Comparison of ENCODE assay signal across 27 mouse cellular contexts in the genomic region with DNA sequence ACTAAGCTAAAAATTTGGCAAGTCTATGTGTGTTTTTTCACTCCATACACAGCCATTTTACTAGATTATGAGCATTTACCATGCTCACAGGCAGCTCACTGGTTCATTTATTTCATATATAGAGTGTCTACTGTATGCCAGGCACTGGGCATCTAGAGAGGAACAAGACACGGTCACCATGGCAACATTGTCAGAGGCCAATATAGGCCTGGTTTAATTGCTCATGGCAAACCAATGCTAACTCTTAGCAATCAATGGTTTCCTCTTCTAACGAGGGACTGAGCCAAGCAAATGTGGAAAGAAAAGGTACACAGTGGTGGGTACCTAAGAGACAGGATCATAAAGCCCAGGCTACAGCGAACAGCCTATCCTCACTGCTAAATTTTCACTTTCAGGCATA.
DNase-seq lines count a peak whose midpoint lies in the region; ATAC-seq and TF ChIP-seq lines count a peak whose summit lies in the region.
"Had no signal": no experiment of that assay in that cellular context is flagged by ENCODE, and none has a peak within 500 bp of the region (broad histone marks: within the 10 kb centered on the region; RNA-seq: fewer than 3 reads in every experiment).

No protein-coding gene starts in this region.

- no peak overlapping the region for H3K9ac ChIP-seq in forebrain, embryonic 14.5 days (ENCODE audit: low read length)
- H3K9ac ChIP-seq in hindbrain, embryonic 15.5 days, result no peak overlapping the region
- no peak overlapping the region for H3K9ac ChIP-seq in hindbrain, embryonic 11.5 days (ENCODE audit: low read depth, low read length)
- H3K9ac ChIP-seq in midbrain, postnatal 0 days (replicated peaks; ENCODE audit: low read length, poor library complexity, severe bottlenecking), result no peak overlapping the region
- H3K9ac ChIP-seq: embryonic facial prominence, embryonic 13.5 days; heart, embryonic 13.5 days; liver, embryonic 15.5 days; lung, embryonic 15.5 days; neural tube, embryonic 12.5 days had no signal

- H3K4me1 ChIP-seq in forebrain, embryonic 14.5 days (ENCODE audit: control insufficient read depth, insufficient read depth, low read length), result peaks cover 6% of the 10 kb centered on the region
- peaks cover 19% of the 10 kb centered on the region for H3K4me1 ChIP-seq in forebrain, embryonic 10.5 days
- peaks cover 14% of the 10 kb centered on the region for H3K4me1 ChIP-seq in hindbrain, embryonic 15.5 days (replicated peaks)
- H3K4me1 ChIP-seq in hindbrain, embryonic 11.5 days (replicated peaks; ENCODE audit: control insufficient read depth, insufficient read depth, low read length), result no peaks in the 10 kb centered on the region
- H3K4me1 ChIP-seq in midbrain, postnatal 0 days (ENCODE audit: insufficient read depth, low read length), result no peaks in the 10 kb centered on the region
- H3K4me1 ChIP-seq: liver, embryonic 15.5 days; lung, embryonic 15.5 days; megakaryocyte, embryonic 14.5 days; neural tube, embryonic 12.5 days had no signal

- 54% methylated on average over 3 of the region's 3 CpGs for WGBS in forebrain, embryonic 14.5 days
- 85% methylated on average over 3 of the region's 3 CpGs for WGBS in forebrain, embryonic 10.5 days
- WGBS in hindbrain, embryonic 15.5 days, result 66% methylated on average over 3 of the region's 3 CpGs
- 87% methylated on average over 3 of the region's 3 CpGs for WGBS in hindbrain, embryonic 11.5 days
- 74% methylated on average over 3 of the region's 3 CpGs for WGBS in midbrain, postnatal 0 days

- TF ChIP-seq POLR2A in brain, embryonic 14.5 days (IDR thresholded peaks at IDR 0.05; ENCODE audit: borderline replicate concordance, extremely low read depth, insufficient read depth, insufficient read length, poor library complexity, severe bottlenecking), result no peak

- H3K27me3 ChIP-seq in forebrain, embryonic 14.5 days (replicated peaks; ENCODE audit: control insufficient read depth, insufficient read depth, low read length), result no peaks in the 10 kb centered on the region
- H3K27me3 ChIP-seq in forebrain, embryonic 10.5 days (ENCODE audit: poor library complexity, severe bottlenecking), result peaks cover 7% of the 10 kb centered on the region
- no peaks in the 10 kb centered on the region for H3K27me3 ChIP-seq in hindbrain, embryonic 15.5 days
- H3K27me3 ChIP-seq in hindbrain, embryonic 11.5 days (ENCODE audit: control insufficient read depth, insufficient read depth, low read length), result no peaks in the 10 kb centered on the region
- no peaks in the 10 kb centered on the region for H3K27me3 ChIP-seq in midbrain, postnatal 0 days (ENCODE audit: insufficient read depth, low read length)
- H3K27me3 ChIP-seq: heart, embryonic 13.5 days; liver, embryonic 15.5 days; lung, embryonic 15.5 days; megakaryocyte, embryonic 14.5 days; neural tube, embryonic 12.5 days had no signal

- H3K4me2 ChIP-seq in forebrain, embryonic 14.5 days (ENCODE audit: low read length), result no peak overlapping the region
- no peak overlapping the region for H3K4me2 ChIP-seq in hindbrain, embryonic 15.5 days
- H3K4me2 ChIP-seq in hindbrain, embryonic 11.5 days (replicated peaks; ENCODE audit: low read depth, low read length), result no peak overlapping the region
- no peak overlapping the region for H3K4me2 ChIP-seq in midbrain, postnatal 0 days (ENCODE audit: low read depth, low read length, poor library complexity, severe bottlenecking)
- H3K4me2 ChIP-seq: embryonic facial prominence, embryonic 13.5 days; heart, embryonic 13.5 days; liver, embryonic 15.5 days; lung, embryonic 15.5 days; neural tube, embryonic 12.5 days had no signal

- 0 out of 2 replicates have a peak overlapping the region, but pooled peaks have one; percentile 21 for H3K27ac ChIP-seq in forebrain, embryonic 14.5 days (ENCODE audit: low read depth, low read length)
- no peak overlapping the region for H3K27ac ChIP-seq in forebrain, embryonic 10.5 days
- 0 out of 2 replicates have a peak overlapping the region, but pooled peaks have one; percentile 33 for H3K27ac ChIP-seq in hindbrain, embryonic 15.5 days (replicated peaks)
- H3K27ac ChIP-seq in hindbrain, embryonic 11.5 days (ENCODE audit: low read depth, low read length), result no peak overlapping the region
- H3K27ac ChIP-seq in midbrain, postnatal 0 days (ENCODE audit: low read depth, low read length), result no peak overlapping the region
- H3K27ac ChIP-seq: embryonic facial prominence, embryonic 13.5 days; limb, embryonic 10.5 days; liver, embryonic 15.5 days; lung, embryonic 15.5 days; neural tube, embryonic 12.5 days had no signal

- no peak overlapping the region for H3K4me3 ChIP-seq in forebrain, embryonic 14.5 days (ENCODE audit: low read depth, low read length)
- no peak overlapping the region for H3K4me3 ChIP-seq in forebrain, embryonic 10.5 days
- no peak overlapping the region for H3K4me3 ChIP-seq in hindbrain, embryonic 15.5 days
- no peak overlapping the region for H3K4me3 ChIP-seq in hindbrain, embryonic 11.5 days (ENCODE audit: low read depth, low read length)
- H3K4me3 ChIP-seq in midbrain, postnatal 0 days (ENCODE audit: low read depth, low read length), result no peak overlapping the region
- H3K4me3 ChIP-seq: embryonic facial prominence, embryonic 13.5 days; erythroblast, embryonic 14.5 days; heart, embryonic 13.5 days; limb, embryonic 10.5 days; liver, embryonic 15.5 days; lung, embryonic 15.5 days; megakaryocyte, embryonic 14.5 days; neural tube, embryonic 12.5 days had no signal

- peak; percentile 66 for DNase-seq in forebrain, embryonic 14.5 days (ENCODE audit: low spot score)
- no peak for DNase-seq in forebrain, embryonic 10.5 days (ENCODE audit: extremely low spot score, low spot score)
- no peak for DNase-seq in hindbrain, embryonic 11.5 days (ENCODE audit: low spot score)
- peak; percentile 76 for DNase-seq in brain, embryonic 14.5 days (ENCODE audit: low read depth)
- peak; percentile 51 for DNase-seq in midbrain, postnatal 0 days (ENCODE audit: low spot score)
- no peak for DNase-seq in heart, postnatal 10 days
- DNase-seq in spleen, postnatal 14 days (ENCODE audit: low spot score in 2 of 2), result no peak
- DNase-seq: adrenal gland, postnatal 10 days; cerebellum, adult 8-10 months; cerebellum, postnatal 36 days; embryo, embryonic 11 days; gastrocnemius, postnatal 14 days; heart, adult 18-20 months; kidney, adult 2 months; kidney, postnatal 10 days; liver; lung, postnatal 36 days; right cerebral cortex, postnatal 14 days had no signal

- intact Hi-C loops in heart, postnatal 10 days (cut with DNase I), result no loop called here

- no peak for TF ChIP-seq CTCF in brain, embryonic 14.5 days (IDR thresholded peaks at IDR 0.05; ENCODE audit: borderline replicate concordance, extremely low read depth, insufficient read depth, insufficient read length)
- TF ChIP-seq CTCF in midbrain, postnatal 0 days (IDR thresholded peaks at IDR 0.05), result no peak

- ATAC-seq in forebrain, embryonic 14.5 days, result peak; percentile 67; the same call in 1 of the 2 replicates
- peak; percentile 49; the same call in 1 of the 2 replicates for ATAC-seq in hindbrain, embryonic 15.5 days (ENCODE audit: low FRiP score, low read depth)
- ATAC-seq in hindbrain, embryonic 11.5 days (ENCODE audit: low FRiP score), result no peak
- no peak for ATAC-seq in midbrain, postnatal 0 days (ENCODE audit: low FRiP score)

- H3K36me3 ChIP-seq in forebrain, embryonic 14.5 days (ENCODE audit: control insufficient read depth, insufficient read depth, low read length), result peaks cover 7% of the 10 kb centered on the region; the same call in 1 of the 2 replicates
- no peaks in the 10 kb centered on the region for H3K36me3 ChIP-seq in forebrain, embryonic 10.5 days (replicated peaks)
- no peaks in the 10 kb centered on the region for H3K36me3 ChIP-seq in hindbrain, embryonic 15.5 days
- no peaks in the 10 kb centered on the region; the same call in 1 of the 2 replicates for H3K36me3 ChIP-seq in hindbrain, embryonic 11.5 days (ENCODE audit: control insufficient read depth, insufficient read depth, low read length)
- H3K36me3 ChIP-seq in midbrain, postnatal 0 days (ENCODE audit: insufficient read depth, low read length), result no peaks in the 10 kb centered on the region
- H3K36me3 ChIP-seq: embryonic facial prominence, embryonic 13.5 days; liver, embryonic 15.5 days; lung, embryonic 15.5 days had no signal

- no peaks in the 10 kb centered on the region for H3K9me3 ChIP-seq in forebrain, embryonic 14.5 days (replicated peaks; ENCODE audit: control insufficient read depth, low read length)
- no peaks in the 10 kb centered on the region for H3K9me3 ChIP-seq in forebrain, embryonic 10.5 days
- H3K9me3 ChIP-seq in hindbrain, embryonic 15.5 days, result no peaks in the 10 kb centered on the region
- no peaks in the 10 kb centered on the region for H3K9me3 ChIP-seq in hindbrain, embryonic 11.5 days (ENCODE audit: control insufficient read depth, low read length)
- H3K9me3 ChIP-seq in midbrain, postnatal 0 days (ENCODE audit: low read length), result no peaks in the 10 kb centered on the region
- H3K9me3 ChIP-seq: embryonic facial prominence, embryonic 13.5 days; heart, embryonic 13.5 days; limb, embryonic 10.5 days; liver, embryonic 15.5 days; lung, embryonic 15.5 days; neural tube, embryonic 12.5 days had no signal

Comparison
In these comparisons a context has a peak if more than half of its experiments do, and no peak if none do; other contexts are left out.
1. ATAC-seq: peak in forebrain, embryonic 14.5 days (single experiment) and hindbrain, embryonic 15.5 days (single experiment); none in hindbrain, embryonic 11.5 days (single experiment) and midbrain, postnatal 0 days (single experiment).
2. DNase-seq: peak in forebrain, embryonic 14.5 days (single experiment), brain, embryonic 14.5 days (single experiment) and midbrain, postnatal 0 days (single experiment); none in forebrain, embryonic 10.5 days (single experiment), hindbrain, embryonic 11.5 days (single experiment), heart, postnatal 10 days (0 of 2) and spleen, postnatal 14 days (0 of 2).
3. H3K27ac ChIP-seq: peak in forebrain, embryonic 14.5 days (single experiment) and hindbrain, embryonic 15.5 days (single experiment); none in forebrain, embryonic 10.5 days (single experiment), hindbrain, embryonic 11.5 days (single experiment) and midbrain, postnatal 0 days (single experiment).